9 mouse cellular contexts compared by ENCODE assay signal in the genomic region with DNA sequence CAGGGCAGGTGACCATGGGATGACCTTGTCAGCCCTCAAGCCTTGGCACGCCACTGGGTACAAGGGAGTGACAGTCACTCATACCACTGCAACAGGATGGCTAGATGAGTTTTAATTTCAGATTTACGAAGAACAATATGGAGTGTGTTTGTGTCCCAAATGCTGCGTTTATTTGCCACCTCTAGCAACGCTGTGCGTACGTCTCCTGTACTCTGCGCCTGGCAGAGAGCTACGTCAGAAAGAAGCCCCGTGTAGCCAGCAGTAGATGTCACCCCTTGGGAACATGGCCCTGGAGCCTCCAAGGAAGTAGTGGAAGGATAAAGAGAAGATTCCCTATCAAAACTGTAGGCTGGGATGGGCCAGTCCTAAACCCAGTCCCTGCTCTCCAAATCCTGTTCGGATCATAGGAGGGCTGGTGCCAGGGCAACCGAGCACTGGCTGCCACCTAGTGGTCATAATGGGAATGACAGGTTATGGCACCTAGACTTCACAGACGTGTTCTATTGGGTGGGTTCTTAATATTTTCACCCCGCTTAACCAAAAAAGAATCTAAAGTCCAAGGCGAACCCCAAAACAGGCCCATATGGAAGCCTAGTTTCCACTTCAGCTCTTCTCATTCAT. TPM values are rescaled to one million over a fixed set of nuclear protein-coding genes. Genes with fewer than 3 reads are reported as not detected.
DNase-seq lines count a peak whose midpoint lies in the region; ATAC-seq and TF ChIP-seq lines count a peak whose summit lies in the region.
"Had no signal": no experiment of that assay in that cellular context is flagged by ENCODE, and none has a peak within 500 bp of the region (broad histone marks: within the 10 kb centered on the region; RNA-seq: fewer than 3 reads in every experiment).

No protein-coding gene starts in this region.

- peak; percentile 78; the same call in 1 of the 2 replicates for TF ChIP-seq CTCF in spleen, adult 2 months (IDR thresholded peaks at IDR 0.05; ENCODE audit: extremely low read depth, insufficient read depth, insufficient read length, insufficient replicate concordance)

- DNase-seq in liver, result peak; percentile 71
- peak; percentile 73 to 85 for DNase-seq in cerebellum, adult 18-20 months
- peak; percentile 70 for DNase-seq in induced T-regulatory cell, adult 2 months (ENCODE audit: low read depth)
- DNase-seq in left cerebral cortex, postnatal 25 days (ENCODE audit: low spot score in 2 of 2), result peak; percentile 62 to 72
- peak; percentile 93 for DNase-seq in midbrain, embryonic 14.5 days
- DNase-seq in spleen, adult 2 months (ENCODE audit: low read depth in 1 of 2, low spot score in 2 of 2), result peak in 1 of 2 experiments; percentile 46

- H3K27me3 ChIP-seq in liver, embryonic 12.5 days (replicated peaks), result peaks cover 24% of the 10 kb centered on the region
- H3K27me3 ChIP-seq in forebrain, embryonic 15.5 days, result no peaks in the 10 kb centered on the region
- H3K27me3 ChIP-seq in midbrain, embryonic 14.5 days (ENCODE audit: control insufficient read depth, insufficient read depth, low read length), result peaks cover 3% of the 10 kb centered on the region; the same call in 1 of the 2 replicates
- no peaks in the 10 kb centered on the region for H3K27me3 ChIP-seq in spleen, adult 2 months (ENCODE audit: control insufficient read depth, insufficient read depth, low read length)

- H3K9me3 ChIP-seq in liver, embryonic 12.5 days (replicated peaks), result peaks cover 6% of the 10 kb centered on the region; the same call in 1 of the 2 replicates
- H3K9me3 ChIP-seq in forebrain, embryonic 15.5 days, result 0 out of 2 replicates have a peak, but pooled peaks cover 6% of the 10 kb centered on the region
- H3K9me3 ChIP-seq in midbrain, embryonic 14.5 days (ENCODE audit: control insufficient read depth, low read length), result no peaks in the 10 kb centered on the region

- 52% methylated on average over 14 of the region's 14 CpGs for WGBS in liver, embryonic 12.5 days (ENCODE audit: insufficient replicate concordance)
- 57% methylated on average over 14 of the region's 14 CpGs for WGBS in forebrain, embryonic 15.5 days
- 58% methylated on average over 14 of the region's 14 CpGs for WGBS in midbrain, embryonic 14.5 days
- 60% methylated on average over 14 of the region's 14 CpGs for WGBS in spleen, adult 2 months

- no peak overlapping the region for H3K4me3 ChIP-seq in liver, embryonic 12.5 days
- H3K4me3 ChIP-seq in forebrain, embryonic 15.5 days, result no peak overlapping the region
- H3K4me3 ChIP-seq in midbrain, embryonic 14.5 days (replicated peaks; ENCODE audit: low read depth, low read length), result no peak overlapping the region
- no peak overlapping the region for H3K4me3 ChIP-seq in spleen, adult 2 months (ENCODE audit: extremely low read depth, insufficient read depth, insufficient read length)

- H3K4me1 ChIP-seq in liver, embryonic 12.5 days, result no peaks in the 10 kb centered on the region
- no peaks in the 10 kb centered on the region for H3K4me1 ChIP-seq in forebrain, embryonic 15.5 days
- H3K4me1 ChIP-seq in midbrain, embryonic 14.5 days (ENCODE audit: control insufficient read depth, insufficient read depth, low read length), result no peaks in the 10 kb centered on the region
- no peaks in the 10 kb centered on the region for H3K4me1 ChIP-seq in spleen, adult 2 months (ENCODE audit: control insufficient read depth, insufficient read depth, insufficient read length)

- no peak for ATAC-seq in liver, embryonic 12.5 days
- ATAC-seq in forebrain, embryonic 15.5 days (replicated peaks), result peak; percentile 80
- peak; percentile 71; the same call in 1 of the 2 replicates for ATAC-seq in midbrain, embryonic 14.5 days (ENCODE audit: low FRiP score, low TSS enrichment)

- no peak for TF ChIP-seq POLR2A in spleen, adult 2 months (IDR thresholded peaks at IDR 0.05; ENCODE audit: low read depth, low read length)

- intact Hi-C loops in left cerebral cortex, postnatal 25 days (cut with DNase I), result loop anchor here (1.0 kb wide), 2 partner anchors 217 to 273 kb away; no protein-coding TSS in a partner anchor

- no peak overlapping the region for H3K4me2 ChIP-seq in liver, embryonic 12.5 days
- H3K4me2 ChIP-seq in forebrain, embryonic 15.5 days (replicated peaks), result no peak overlapping the region
- no peak overlapping the region for H3K4me2 ChIP-seq in midbrain, embryonic 14.5 days (ENCODE audit: low read length)

- no peaks in the 10 kb centered on the region for H3K36me3 ChIP-seq in liver, embryonic 12.5 days
- H3K36me3 ChIP-seq in forebrain, embryonic 15.5 days, result no peaks in the 10 kb centered on the region
- no peaks in the 10 kb centered on the region for H3K36me3 ChIP-seq in midbrain, embryonic 14.5 days (ENCODE audit: control insufficient read depth, insufficient read depth, low read length)
- H3K36me3 ChIP-seq in spleen, adult 2 months (ENCODE audit: control insufficient read depth, insufficient read depth, low read length), result no peaks in the 10 kb centered on the region

- H3K9ac ChIP-seq in liver, embryonic 12.5 days, result no peak overlapping the region
- H3K9ac ChIP-seq in forebrain, embryonic 15.5 days (replicated peaks), result no peak overlapping the region
- H3K9ac ChIP-seq in midbrain, embryonic 14.5 days (replicated peaks; ENCODE audit: low read length), result no peak overlapping the region

- no peak overlapping the region for H3K27ac ChIP-seq in liver, embryonic 12.5 days
- H3K27ac ChIP-seq in forebrain, embryonic 15.5 days (replicated peaks), result no peak overlapping the region
- no peak overlapping the region for H3K27ac ChIP-seq in midbrain, embryonic 14.5 days (replicated peaks; ENCODE audit: low read depth, low read length)
- no peak overlapping the region for H3K27ac ChIP-seq in spleen, adult 2 months (ENCODE audit: insufficient read depth, low read length)

RNA-seq across cellular contexts. Expression of a gene that starts 37.0 kb away (rescaled TPM):
- polyA plus RNA-seq in liver, embryonic 12.5 days (2016; fragmentation: Nextera tagmentation; extraction: Ambion mirVana), result 123 and 125 TPM in 2 replicates
- polyA plus RNA-seq in forebrain, embryonic 15.5 days (2015; fragmentation: Nextera tagmentation; extraction: Ambion mirVana), result 15.8 and 16.5 TPM in 2 replicates
- 10 to 100 TPM in 1 of 2 experiments, 1 to 10 TPM in 1; 9.7 to 11.6 TPM for total RNA-seq in left cerebral cortex, postnatal 25 days (2021)
- 39.8 and 52.0 TPM in 2 replicates for polyA plus RNA-seq in midbrain, embryonic 14.5 days (2014; fragmentation: Nextera tagmentation; extraction: Ambion mirVana)
- 2.8 and 3.4 TPM in 2 replicates for polyA plus RNA-seq in spleen, adult 2 months (2012; rRNA removed)
- total RNA-seq: neutrophil, adult 5-6 weeks had no signal
